Mouse (Mus musculus) urinary bladder, postnatal 10 days (tissue): ENCODE measurements around the gene Thsd4.

Source experiments
- DNase-seq: peaks from one replicate; pipeline ENCODE4 v3.0.0; 2022; ENCODE audit warnings: low spot score

Gene Thsd4

DNA sequence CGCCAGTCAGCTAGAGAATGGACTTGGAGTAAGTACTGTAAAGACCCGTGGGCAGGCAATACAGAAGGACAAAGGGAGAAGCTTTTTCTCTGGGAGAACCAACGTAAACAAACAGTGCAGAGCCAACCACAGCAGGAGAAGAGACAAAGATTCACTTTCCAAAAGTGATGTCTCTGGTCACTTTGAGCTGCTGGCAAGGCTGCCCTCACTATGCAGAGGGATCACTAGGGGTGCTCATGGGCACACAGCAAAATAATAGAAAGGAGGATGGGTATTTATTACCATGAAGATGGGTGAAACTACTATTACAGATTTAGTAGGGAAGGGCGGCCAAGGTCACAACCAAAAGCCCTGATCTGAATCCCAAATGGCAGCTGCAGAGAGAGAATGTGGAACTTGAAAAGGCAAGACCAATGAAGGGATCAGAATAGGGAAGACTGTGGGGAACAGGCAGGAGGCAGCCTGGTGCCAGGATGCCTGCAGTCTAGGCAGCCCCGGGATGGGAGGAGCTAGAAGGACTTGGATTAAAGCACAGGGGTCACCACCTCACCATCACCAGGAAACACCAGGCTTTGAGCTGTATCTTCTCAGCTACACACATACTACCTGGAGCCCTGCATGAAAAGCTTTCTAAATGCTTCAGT, 450.1 kb downstream of the Thsd4 start:
- DNase-seq = no peak

DNA sequence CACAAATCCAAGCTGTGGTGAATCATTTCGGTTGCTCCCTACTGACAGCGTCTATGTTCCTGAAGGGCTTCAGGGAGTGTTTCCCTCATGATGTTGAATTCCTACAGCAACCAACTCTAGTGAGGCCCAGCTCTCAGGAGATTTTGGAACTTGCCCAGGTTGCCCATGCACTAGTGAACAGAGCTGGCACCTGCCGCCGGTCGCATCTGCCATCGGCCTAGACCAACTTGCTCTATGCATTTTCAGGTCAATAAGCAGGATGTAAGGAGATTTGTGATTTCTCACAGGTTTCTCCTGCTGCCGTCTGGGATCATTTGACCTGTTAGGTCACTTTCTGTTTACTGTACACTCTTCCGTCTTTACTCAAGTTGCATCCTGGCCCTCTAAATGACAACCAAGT, 454.6 kb downstream of the Thsd4 start:
- no peak for DNase-seq

DNA sequence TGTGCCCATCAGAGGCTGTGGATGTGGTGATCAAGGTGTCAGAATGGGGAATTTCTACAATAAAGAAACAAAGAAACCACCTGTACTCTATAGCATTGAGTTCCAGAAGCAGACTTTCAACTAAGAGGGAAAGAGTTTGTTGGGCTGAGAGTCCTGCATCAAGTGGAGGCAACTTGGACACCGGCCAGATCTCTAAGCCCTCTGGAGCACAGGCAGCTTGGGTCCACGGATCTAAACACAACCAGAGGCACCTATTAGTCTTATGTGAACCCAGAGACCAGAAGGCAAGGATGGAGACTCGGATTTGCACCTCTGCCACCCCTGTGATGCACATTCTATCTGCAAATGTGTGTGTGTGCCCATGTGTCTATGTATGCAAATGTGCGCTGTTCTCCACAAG, 456.7 kb downstream of the Thsd4 start:
- no peak for DNase-seq

DNA sequence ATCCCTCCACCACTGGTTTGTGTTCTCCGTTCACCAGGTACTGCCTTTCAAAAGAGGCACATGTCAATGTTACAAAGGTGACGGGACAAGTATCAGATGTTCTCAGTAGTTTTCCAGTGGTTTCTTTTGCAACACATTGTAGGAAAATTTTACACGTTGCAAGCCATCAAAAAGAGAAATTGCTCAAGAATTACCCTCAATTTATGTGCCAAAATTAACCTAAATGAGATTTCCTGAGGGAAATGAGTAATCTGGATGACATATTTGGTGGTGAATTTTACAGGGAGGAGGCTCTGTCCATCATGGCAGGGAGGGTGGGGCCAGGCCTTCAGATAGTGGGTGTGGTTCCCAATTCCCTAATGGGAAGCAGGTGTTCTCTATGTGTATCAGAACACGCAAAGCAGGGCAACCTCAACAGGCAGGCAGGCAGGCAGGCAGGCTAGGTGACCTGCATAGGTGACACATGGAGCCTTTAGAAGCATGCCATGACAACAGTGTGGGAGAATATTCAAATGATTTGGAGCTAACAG, 458.6 kb downstream of the Thsd4 start:
- no peak for DNase-seq

DNA sequence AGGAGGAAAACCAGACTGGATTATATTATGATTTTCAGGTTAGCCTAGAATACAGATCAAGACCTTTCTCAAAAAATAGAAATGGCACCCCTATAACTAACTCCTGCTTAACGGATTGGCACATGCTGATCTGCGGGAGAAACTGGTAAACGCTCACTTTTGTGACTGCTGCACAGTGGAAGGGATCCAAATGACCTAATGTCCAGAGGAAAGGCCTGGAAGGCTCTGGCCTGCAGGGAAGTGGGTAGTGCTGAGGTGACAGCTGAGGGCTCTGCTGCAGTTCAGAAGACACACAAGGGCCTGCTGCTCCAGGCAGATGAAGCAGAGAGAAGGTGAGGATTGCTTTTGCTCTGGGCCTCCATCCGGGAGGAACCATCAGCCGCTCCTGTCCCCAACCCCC, 465.7 kb downstream of the Thsd4 start:
- DNase-seq = no peak

DNA sequence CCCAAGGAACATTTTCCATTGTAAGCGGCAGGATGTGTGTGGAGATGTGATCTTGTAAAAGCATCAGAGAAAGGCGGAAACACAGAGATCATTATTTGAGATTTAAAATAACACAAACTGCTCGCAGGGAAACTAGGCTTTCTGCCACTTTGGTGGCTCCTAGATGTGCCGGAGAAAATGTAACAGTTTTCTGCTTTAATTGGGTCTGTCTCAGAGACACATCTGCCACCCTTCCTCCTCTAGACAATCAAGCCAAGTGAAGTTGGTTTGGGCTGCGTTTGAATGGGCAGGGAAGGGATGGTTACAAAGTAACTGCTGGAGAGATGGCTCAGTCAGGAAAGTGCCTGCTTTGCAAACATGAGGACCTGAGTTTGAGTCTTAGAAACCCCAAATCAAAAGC, 466.9 kb downstream of the Thsd4 start:
- no peak for DNase-seq

DNA sequence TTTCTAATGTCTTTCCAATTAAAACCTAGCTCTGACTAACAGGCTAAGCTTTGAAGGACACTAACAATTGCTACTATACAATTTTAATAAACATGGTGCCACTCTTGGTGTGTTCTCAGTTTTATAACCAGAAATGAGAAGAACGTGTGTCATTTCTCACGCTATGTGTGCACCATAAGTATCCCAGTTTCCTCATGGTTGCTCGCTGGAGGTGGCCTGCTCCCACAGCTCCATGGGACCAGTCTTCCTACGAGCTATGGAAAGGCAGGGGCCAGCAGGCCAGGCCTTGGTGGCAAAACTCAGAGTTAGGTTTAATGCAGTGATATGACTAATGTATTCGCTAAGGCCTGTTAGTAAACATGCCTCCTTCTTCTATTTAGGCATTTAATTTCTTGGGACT, 468.7 kb downstream of the Thsd4 start:
- DNase-seq = no peak

DNA sequence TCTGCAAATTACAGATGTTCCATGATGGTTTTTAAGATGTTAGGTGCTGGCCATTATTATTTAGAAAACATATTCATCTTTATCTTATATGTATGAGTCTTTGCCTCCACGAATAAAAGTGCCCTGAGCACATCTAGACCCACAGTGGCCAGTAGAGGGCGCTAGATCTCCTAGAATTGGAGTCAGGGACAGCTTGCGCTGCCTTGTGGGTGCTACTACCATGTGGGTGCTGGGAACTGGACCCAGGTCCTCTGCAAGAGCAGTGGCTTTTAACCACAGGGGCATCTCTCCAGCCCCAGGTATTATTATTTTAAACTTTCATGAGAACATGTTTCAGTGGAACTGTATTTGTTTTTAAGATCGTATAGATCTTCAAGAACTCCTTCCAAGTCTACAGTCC, 469.4 kb downstream of the Thsd4 start:
- DNase-seq = no peak

DNA sequence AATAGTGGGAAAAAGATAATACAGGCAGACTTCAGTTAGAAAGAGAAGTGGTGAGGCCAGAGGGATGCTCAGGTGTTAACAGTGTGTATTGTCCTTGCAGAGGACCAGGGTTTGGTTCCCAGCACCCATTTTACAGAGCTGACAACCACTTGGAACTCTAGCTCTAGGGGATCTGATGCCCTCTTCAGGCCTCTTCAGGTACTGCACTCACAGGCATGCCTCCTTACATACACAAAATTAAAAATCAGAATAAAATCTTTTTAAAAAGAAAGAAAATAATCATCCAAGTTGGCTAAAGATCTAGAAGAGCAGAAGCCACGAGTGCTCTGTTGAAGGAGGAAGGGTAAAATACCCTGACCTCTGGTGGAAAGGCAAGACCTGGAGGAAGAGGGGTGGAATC, 478.7 kb downstream of the Thsd4 start:
- no peak for DNase-seq

DNA sequence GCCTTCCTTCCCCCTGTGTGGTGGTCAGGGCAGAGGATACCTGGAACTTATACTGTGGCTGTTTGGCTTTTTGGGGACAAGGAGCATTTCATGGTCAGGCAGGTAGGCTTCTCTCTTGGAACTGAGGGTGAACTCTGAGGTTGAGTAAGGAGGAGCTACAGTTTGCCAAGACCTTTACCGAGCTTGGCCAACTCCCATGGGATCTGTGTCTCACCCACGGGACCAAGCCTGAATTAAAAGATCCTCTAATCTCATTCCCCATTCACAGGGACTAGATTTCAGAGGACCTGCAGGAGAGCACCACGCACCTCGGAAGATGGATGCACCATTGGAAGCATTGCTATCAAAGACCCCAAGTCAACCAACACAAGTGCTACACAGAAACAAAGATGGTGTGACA, 487.0 kb downstream of the Thsd4 start:
- no peak for DNase-seq

DNA sequence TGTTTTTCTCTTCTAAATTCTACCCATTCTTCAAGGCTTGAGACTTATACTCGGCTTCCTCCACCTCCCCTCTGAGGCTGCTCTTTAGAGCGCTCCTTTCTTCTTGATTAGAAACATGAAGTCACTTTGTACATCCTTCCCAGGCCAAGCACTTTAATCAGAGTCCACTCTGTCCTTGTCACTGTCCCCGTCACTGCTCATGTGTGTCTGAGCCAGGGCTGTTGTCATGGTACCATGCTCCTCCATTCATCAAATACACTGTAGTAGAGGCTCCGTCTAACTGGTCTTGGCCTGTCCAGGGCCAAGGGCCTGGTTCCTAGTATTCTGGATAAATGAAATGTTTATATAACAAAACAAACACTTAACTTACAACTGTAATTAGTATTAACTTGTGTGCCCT, 494.6 kb downstream of the Thsd4 start:
- no peak for DNase-seq

DNA sequence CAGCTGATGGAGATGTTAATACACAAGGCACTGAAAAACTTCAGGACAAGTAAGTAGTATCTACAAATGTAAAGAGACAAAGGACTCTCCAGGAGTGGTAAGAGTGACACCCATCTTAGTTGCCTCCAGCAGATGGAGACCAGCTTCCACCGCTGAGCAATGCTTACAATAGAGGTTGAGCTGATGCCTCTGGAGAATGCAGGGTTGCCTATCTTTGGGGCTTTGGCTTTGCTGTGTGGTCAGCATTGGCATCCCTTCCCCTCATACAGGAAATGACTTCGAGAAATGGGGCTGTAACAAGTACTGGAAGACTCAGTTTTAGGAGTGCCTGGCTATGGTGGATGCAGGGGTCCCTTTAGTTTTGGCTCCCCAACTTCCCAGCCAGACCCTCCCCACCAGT, 495.1 kb downstream of the Thsd4 start:
- DNase-seq = no peak

DNA sequence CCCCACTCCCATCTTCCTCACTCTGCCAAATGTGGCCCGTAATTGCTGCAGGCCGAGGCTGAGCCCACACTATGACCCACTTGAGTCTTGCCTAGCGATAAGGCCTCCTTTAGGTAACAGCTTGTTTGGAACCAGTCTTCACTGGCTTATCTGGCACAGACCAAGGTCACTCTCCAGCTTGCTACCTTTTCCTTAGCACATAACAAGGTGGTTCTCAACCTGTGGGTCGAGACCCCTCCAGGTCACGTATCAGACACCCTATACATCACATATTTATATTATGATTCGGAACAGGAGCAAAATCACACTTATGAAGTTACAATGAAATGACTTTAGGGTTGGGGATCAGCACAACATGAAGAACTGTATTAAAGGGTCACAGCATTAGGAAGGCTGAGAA, 495.9 kb downstream of the Thsd4 start:
- no peak for DNase-seq

DNA sequence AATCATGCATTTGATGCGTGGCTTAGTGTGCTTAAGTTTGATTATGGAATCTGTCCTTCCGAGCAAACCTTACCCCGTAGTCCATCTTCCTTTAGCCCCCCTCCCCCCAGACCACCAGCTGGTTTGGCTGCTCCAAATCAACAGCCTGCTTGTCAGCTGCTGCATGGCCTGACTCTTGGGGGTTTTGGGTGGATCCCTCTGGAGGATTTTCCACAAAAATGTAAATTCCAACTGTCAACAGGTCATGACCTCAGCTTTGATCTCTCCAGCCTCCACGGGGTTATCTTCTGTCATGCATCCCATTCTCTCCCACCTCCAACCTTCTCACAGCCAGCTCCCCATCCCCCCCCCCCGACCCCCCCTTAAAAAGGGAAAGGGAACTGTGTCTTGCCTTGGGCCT, 496.9 kb downstream of the Thsd4 start:
- no peak for DNase-seq

DNA sequence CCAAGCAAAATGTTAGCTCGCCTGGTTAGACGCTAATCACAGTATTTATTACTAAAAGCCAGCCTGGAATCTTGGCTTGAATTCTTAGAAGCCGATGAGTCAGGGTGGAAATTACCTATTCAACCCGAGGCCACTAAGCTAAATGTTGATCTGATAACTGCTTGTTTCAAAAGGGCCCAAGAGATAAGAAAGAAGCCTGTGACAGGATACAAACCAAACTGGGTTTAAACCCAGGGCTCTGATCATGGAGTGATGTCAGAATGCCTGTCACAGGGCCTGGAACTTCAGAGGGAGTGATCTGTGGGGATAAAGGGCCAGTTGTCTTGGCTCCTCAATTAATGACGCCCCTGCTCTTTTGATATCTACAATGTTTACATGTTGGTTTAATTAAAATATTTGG, 497.3 kb downstream of the Thsd4 start:
- DNase-seq = no peak

DNA sequence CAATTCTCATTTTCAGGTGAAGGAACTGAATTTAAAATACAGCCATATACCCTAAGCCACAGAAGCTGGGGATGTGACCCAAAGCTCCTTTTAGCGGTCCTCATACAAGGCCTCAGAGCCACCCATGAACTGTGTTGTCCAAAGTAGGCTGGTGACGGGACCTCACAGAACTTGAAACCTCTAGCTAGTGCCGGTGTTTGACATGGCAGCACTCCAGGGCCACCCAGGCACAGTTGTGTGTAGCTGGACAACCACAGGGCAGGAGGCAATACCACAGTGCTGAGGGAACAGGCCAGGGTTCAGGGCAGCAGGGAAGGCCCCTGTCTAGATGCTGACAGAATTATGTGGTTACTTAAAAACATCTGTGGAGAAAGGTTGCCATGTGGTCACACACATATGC, 499.5 kb downstream of the Thsd4 start:
- no peak for DNase-seq

DNA sequence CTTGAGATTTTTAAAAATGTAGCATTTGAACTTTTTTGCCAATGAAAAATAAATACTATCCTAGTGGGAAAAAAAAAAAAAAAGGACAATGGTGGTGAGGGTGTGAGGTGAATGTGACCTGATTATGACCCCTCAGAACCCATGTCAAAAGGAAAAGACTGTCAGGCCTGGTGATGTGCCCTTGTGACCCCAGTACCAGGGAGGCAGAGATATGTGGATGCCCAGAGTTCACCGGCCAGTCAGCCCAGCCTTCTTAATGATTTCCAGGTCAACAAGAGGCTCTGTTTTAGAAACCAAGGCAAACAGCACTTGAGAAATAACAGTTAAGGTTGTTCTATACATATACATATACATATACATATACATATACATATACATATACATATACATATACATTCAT, 501.4 kb downstream of the Thsd4 start:
- no peak for DNase-seq

DNA sequence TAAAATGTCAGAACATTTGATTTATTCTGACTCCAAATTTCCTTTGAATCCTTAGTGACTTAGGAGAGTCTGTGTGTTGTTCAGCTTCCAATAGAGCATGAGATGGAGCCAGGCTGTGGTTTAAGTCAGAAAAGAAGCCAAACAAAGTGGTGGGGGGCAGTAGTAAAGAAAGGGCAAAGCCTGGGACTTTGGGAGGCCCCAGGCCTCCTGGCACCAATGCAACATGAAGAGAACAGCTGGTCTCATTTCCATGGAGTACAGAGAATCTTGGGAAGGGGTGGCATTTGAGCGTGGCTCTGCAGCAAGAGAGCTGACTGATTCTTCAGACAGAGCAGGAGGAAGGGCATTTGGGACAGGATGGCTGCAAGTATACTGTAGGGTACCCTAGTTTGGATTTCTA, 511.6 kb downstream of the Thsd4 start:
- DNase-seq = no peak

DNA sequence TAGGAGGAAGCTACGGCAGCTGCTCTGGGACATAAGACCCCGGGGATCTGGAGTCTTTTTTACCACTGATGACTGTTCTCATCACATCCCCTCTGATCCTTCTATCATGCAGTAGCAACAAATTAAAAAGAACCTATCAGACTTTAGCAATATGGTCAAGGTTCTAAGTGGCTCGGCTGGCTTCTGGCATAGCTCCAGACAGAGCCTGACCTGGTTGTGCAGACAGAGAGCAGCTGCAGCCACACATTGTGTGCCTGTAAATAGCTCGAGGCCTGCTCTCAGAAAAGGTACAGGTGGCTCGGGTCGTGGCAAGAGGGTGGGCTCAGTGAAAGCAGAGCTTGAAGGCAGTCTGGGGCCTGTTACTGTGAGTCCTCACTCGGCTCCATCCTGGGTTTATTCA, 512.9 kb downstream of the Thsd4 start:
- no peak for DNase-seq

DNA sequence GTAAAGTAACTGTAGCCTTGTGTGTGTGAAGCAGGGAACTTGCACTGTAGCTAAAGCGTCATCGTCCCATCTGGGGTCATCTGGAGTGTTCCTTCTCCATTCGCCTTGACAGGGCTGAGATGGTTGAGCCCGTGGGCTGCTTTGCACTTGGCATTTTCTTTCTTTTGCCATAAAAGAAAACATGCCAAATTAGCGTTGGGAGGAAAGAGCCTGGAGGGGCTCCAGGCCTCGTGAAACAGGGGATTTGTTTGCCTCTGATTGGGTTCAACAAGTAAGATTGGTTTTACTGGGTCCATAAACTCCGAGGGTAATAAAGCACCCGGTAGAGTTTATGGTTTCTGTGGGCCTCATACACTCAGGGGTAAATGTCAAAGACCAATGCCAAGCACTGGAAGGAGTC, 519.5 kb downstream of the Thsd4 start:
- no peak for DNase-seq

DNA sequence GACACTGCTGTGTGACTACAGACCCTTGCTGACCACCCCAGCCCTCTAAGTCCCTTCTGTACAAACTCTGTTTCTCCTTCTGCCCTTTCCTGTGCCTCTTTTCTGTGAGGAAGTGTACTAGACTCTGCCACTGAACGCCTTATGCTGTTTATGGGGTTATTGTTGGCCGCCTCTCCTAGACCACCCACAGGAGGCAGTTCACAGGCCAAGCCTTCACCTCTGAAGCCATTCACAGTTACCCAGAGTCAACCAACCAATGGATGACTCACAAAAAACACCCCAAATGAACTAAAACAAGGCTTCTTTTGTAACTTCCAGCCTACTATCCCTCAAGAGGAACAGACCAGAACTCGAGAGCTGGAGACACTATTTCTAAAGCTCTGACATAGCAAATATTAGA, 520.4 kb downstream of the Thsd4 start:
- DNase-seq = no peak

DNA sequence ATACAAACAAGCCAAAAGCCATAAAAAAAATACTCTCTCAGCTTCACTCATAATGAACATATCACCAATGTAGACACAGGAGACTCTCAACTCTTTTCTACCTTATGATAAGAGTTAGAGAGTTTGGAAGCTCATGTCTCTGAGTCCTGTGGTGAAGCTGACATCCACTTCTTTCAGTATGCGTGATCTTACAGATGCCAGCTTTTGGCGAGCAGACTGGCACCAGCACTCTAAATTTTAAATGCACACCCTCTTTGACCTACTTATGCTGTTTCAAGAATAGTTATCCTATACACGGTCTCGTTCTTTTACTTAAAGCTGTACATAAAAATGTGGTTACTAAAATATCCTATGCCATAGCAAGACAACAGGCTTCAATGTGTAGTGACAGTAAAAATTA, 524.1 kb downstream of the Thsd4 start:
- DNase-seq = no peak

DNA sequence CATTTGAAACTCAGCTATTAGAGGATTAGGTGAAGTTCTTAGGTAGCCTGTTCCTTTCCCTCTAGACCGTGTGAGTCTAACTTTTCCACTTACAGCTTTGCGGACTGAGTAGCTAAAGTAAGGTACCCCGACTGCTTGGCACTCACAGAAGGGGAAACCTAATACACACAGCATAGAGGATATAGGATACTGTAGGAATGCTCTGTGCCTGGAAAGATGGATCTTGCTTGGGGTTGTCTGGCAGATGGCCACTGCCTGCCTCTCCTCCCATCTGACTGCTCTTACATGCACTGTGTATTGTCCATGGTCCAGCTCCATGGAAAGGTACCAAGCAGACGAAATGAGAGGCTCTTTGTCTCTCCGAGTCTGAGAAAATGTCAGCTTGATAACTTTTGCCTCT, 530.4 kb downstream of the Thsd4 start:
- DNase-seq = no peak

DNA sequence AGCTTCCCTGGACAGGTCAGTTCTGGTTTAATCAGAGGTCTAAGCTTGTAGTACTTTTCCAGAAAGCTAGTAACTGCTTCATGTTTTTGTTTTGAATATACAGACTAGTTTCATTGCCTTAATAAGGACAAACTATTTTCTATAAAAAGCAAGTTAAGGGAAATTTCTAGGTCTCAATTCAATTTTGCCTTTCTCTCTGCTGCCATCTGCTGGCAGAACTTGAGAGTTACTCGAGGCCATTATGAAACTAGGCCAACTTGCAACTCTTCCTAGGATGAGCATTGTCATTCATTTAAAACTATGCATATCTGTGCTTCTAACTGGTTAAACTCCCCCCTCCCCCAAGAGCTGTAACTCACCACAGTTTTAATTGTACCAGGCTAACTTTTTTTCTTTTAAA, 532.0 kb downstream of the Thsd4 start:
- DNase-seq = no peak
